Mouse (Mus musculus) urinary bladder, postnatal 10 days (tissue): Measurements from ENCODE around the gene Zdhhc24.
"Not testable (repeated sequence)": the region's sequence is repeated elsewhere in the genome, so short reads cannot be mapped to it uniquely, and the experiment has no call there.

Source experiments
- DNase-seq: peaks from one replicate; pipeline ENCODE4 v3.0.0; 2022; ENCODE audit warnings: low spot score

The Zdhhc24 gene

GRCm38 (mm10) chr19:4878405-4879323, at the start of gene Zdhhc24:
Zdhhc24 (plus strand) TSS chr19:4878668.
- DNase-seq = peak; percentile 88

GRCm38 (mm10) chr19:4829156-4829555, 49.3 kb upstream of the Zdhhc24 start:
- no peak for DNase-seq

- DNase-seq = no peak
Observed at GRCm38 (mm10) chr19:4833977-4834376, 44.5 kb upstream of the Zdhhc24 start.

- DNase-seq = no peak
Observed at GRCm38 (mm10) chr19:4836096-4836495, 42.4 kb upstream of the Zdhhc24 start.

- no peak for DNase-seq
Observed at GRCm38 (mm10) chr19:4837049-4837448, 41.4 kb upstream of the Zdhhc24 start.

GRCm38 (mm10) chr19:4838526-4839140, 39.8 kb upstream of the Zdhhc24 start:
- DNase-seq = no peak

- peak; percentile 84 for DNase-seq
Observed at GRCm38 (mm10) chr19:4839149-4839548, 39.3 kb upstream of the Zdhhc24 start, which contains the start of the genes Ccs and Ccdc87. Ccs (minus strand) TSS chr19:4839332. Ccdc87 (plus strand) TSS chr19:4839366.

- no peak for DNase-seq
Observed at GRCm38 (mm10) chr19:4840848-4841247, 37.6 kb upstream of the Zdhhc24 start.

GRCm38 (mm10) chr19:4842611-4843010, 35.9 kb upstream of the Zdhhc24 start:
- no peak for DNase-seq

GRCm38 (mm10) chr19:4845846-4846245, 32.6 kb upstream of the Zdhhc24 start:
- DNase-seq = no peak

GRCm38 (mm10) chr19:4847490-4847889, 31.0 kb upstream of the Zdhhc24 start:
- no peak for DNase-seq

GRCm38 (mm10) chr19:4849800-4850199, 28.7 kb upstream of the Zdhhc24 start:
- DNase-seq = no peak

- no peak for DNase-seq
Observed at GRCm38 (mm10) chr19:4850281-4850680, 28.2 kb upstream of the Zdhhc24 start.

GRCm38 (mm10) chr19:4854552-4855469, 23.7 kb upstream of the Zdhhc24 start, which contains the start of gene Ctsf:
Ctsf (plus strand) TSS chr19:4855130.
- DNase-seq = peak; percentile 51

- DNase-seq = no peak
Observed at GRCm38 (mm10) chr19:4855470-4855820, 23.0 kb upstream of the Zdhhc24 start.

- no peak for DNase-seq
Observed at GRCm38 (mm10) chr19:4855951-4856350, 22.5 kb upstream of the Zdhhc24 start.

GRCm38 (mm10) chr19:4859081-4859480, 19.4 kb upstream of the Zdhhc24 start:
- DNase-seq = no peak

- no peak for DNase-seq
Observed at GRCm38 (mm10) chr19:4863048-4863447, 15.4 kb upstream of the Zdhhc24 start.

GRCm38 (mm10) chr19:4865147-4865546, 13.3 kb upstream of the Zdhhc24 start:
- no peak for DNase-seq

GRCm38 (mm10) chr19:4874613-4875012, 3.9 kb upstream of the Zdhhc24 start:
- not testable (repeated sequence) for DNase-seq

GRCm38 (mm10) chr19:4876241-4876640, 2.2 kb upstream of the Zdhhc24 start:
- DNase-seq = no peak

GRCm38 (mm10) chr19:4876755-4877154, 1.7 kb upstream of the Zdhhc24 start:
- DNase-seq = no peak
